Mouse (Mus musculus): ENCODE data around the gene Cyp3a25. TPM values are rescaled to one million over a fixed set of nuclear protein-coding genes. Genes with fewer than 3 reads are reported as not detected.
"Not testable (repeated sequence)": the region's sequence is repeated elsewhere in the genome, so short reads cannot be mapped to it uniquely, and the experiment has no call there.

The Cyp3a25 gene
- not detected in 2 replicates for polyA plus RNA-seq (2011; ENCODE audit: insufficient read depth, insufficient read length, low read depth, missing spikeins)

GRCm38 (mm10) chr5:146009509-146009908 lies at the start of gene Cyp3a25:
Cyp3a25 (minus strand) TSS chr5:146009618.
- not testable (repeated sequence) for H3K9me3 ChIP-seq (replicated peaks; ENCODE audit: control insufficient read depth, insufficient read depth, low read length, poor library complexity, severe bottlenecking); H3K36me3 ChIP-seq (ENCODE audit: control insufficient read depth, insufficient read depth, low read length, poor library complexity, severe bottlenecking)

DNA sequence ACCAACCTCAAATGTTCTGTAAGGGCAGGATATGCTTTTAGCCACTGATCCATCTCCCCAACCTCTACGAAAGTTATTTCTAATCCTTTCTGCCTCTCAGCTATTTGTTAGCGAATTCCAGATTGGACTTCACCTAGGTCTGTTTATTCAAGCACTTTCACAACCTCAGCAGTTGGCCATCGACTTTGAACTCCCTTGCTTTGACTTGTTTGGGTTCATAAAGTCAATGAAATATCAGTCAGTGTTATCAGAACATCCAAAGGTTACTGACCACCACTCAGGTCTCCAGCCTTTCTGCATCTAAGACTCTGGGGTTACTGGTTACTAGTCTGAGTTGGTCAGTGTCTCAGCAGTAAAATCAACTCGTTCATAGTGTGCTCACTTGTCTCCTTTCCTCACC lies 11.7 kb upstream of the Cyp3a25 start:
- Histone ChIP-seq H3K27me3 (ENCODE audit: control insufficient read depth, insufficient read depth, low read length, poor library complexity, severe bottlenecking) (no peaks in the 10 kb centered on the region), H3K27ac (ENCODE audit: insufficient read depth, low read length) (no peak overlapping the region), H3K9ac (ENCODE audit: low read depth, poor library complexity, severe bottlenecking) (no peak overlapping the region), H3K4me1 (ENCODE audit: control insufficient read depth, insufficient read depth, low read length) (no peaks in the 10 kb centered on the region), H3K9me3 (replicated peaks; ENCODE audit: control insufficient read depth, insufficient read depth, low read length, poor library complexity, severe bottlenecking) (no peaks in the 10 kb centered on the region), H3K4me3 (ENCODE audit: low read depth, low read length) (no peak overlapping the region), H3K36me3 (ENCODE audit: control insufficient read depth, insufficient read depth, low read length, poor library complexity, severe bottlenecking) (no peaks in the 10 kb centered on the region)
- TF ChIP-seq EP300 (IDR thresholded peaks at IDR 0.05; ENCODE audit: insufficient read depth, low read depth, low read length): no peak
- TF ChIP-seq POLR2A (IDR thresholded peaks at IDR 0.05; ENCODE audit: insufficient read depth, low read length): no peak
- TF ChIP-seq CTCF (IDR thresholded peaks at IDR 0.05; ENCODE audit: low read depth, low read length): no peak

More at GRCm38 (mm10) chr5:146009509-146009908, at the start of gene Cyp3a25:
- H3K27me3 ChIP-seq (ENCODE audit: control insufficient read depth, insufficient read depth, low read length, poor library complexity, severe bottlenecking); H3K27ac ChIP-seq (ENCODE audit: insufficient read depth, low read length); H3K4me3 ChIP-seq (ENCODE audit: low read depth, low read length); H3K4me1 ChIP-seq (ENCODE audit: control insufficient read depth, insufficient read depth, low read length); H3K9ac ChIP-seq (ENCODE audit: low read depth, poor library complexity, severe bottlenecking): not testable (repeated sequence)

DNA sequence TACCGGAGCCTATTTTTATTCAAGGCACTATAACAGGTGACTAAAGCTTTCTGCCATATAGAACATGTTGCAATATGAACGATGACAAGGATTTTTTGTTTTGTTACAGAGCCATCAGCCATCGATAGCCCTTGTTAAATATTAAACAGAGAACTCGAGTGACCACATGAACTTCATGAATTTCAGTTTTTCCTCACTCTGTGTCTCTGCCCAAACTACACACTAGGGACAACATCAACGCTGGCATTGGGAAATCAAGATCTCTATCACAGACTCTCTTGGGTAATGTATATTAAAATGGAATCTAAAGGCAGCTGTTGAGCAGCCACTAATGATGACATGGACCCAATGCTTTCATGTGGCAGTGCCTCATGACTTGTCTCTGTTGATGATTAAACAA lies 8.9 kb upstream of the Cyp3a25 start:
- no peak overlapping the region for H3K4me3 ChIP-seq (ENCODE audit: low read depth, low read length)
- H3K9ac ChIP-seq (ENCODE audit: low read depth, poor library complexity, severe bottlenecking): no peak overlapping the region
- no peaks in the 10 kb centered on the region for H3K36me3 ChIP-seq (ENCODE audit: control insufficient read depth, insufficient read depth, low read length, poor library complexity, severe bottlenecking)
- H3K27ac ChIP-seq (ENCODE audit: insufficient read depth, low read length): no peak overlapping the region
- no peaks in the 10 kb centered on the region for H3K9me3 ChIP-seq (replicated peaks; ENCODE audit: control insufficient read depth, insufficient read depth, low read length, poor library complexity, severe bottlenecking)
- TF ChIP-seq CTCF (IDR thresholded peaks at IDR 0.05; ENCODE audit: low read depth, low read length): no peak
- TF ChIP-seq EP300 (IDR thresholded peaks at IDR 0.05; ENCODE audit: insufficient read depth, low read depth, low read length): no peak
- TF ChIP-seq POLR2A (IDR thresholded peaks at IDR 0.05; ENCODE audit: insufficient read depth, low read length): no peak
- no peaks in the 10 kb centered on the region for H3K27me3 ChIP-seq (ENCODE audit: control insufficient read depth, insufficient read depth, low read length, poor library complexity, severe bottlenecking)
- no peaks in the 10 kb centered on the region for H3K4me1 ChIP-seq (ENCODE audit: control insufficient read depth, insufficient read depth, low read length)

DNA sequence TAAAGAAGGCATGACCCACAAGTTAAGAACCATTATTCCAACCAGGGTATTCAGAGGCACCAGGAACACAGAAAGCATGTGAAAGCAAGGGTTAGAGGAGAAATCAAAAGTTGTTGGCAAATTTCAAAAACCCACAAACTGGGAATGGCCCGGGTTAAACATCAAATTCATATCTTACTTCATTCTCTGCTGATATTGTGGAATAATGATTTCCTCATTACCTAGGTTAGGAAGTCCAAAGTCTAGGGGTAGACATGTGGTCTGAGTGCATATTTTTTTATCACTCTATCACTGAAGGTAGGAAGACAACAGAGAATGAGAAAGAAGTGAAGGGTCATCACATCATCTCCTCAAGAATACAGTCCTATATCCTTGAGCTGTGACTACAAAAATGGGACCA lies 1.8 kb upstream of the Cyp3a25 start:
- Histone ChIP-seq H3K4me1 (ENCODE audit: control insufficient read depth, insufficient read depth, low read length) (no peaks in the 10 kb centered on the region), H3K27ac (ENCODE audit: insufficient read depth, low read length) (no peak overlapping the region), H3K4me3 (ENCODE audit: low read depth, low read length) (no peak overlapping the region), H3K27me3 (ENCODE audit: control insufficient read depth, insufficient read depth, low read length, poor library complexity, severe bottlenecking) (no peaks in the 10 kb centered on the region), H3K36me3 (ENCODE audit: control insufficient read depth, insufficient read depth, low read length, poor library complexity, severe bottlenecking) (no peaks in the 10 kb centered on the region), H3K9ac (ENCODE audit: low read depth, poor library complexity, severe bottlenecking) (no peak overlapping the region), H3K9me3 (replicated peaks; ENCODE audit: control insufficient read depth, insufficient read depth, low read length, poor library complexity, severe bottlenecking) (no peaks in the 10 kb centered on the region)
- no peak for TF ChIP-seq CTCF (IDR thresholded peaks at IDR 0.05; ENCODE audit: low read depth, low read length)
- TF ChIP-seq EP300 (IDR thresholded peaks at IDR 0.05; ENCODE audit: insufficient read depth, low read depth, low read length): no peak
- no peak for TF ChIP-seq POLR2A (IDR thresholded peaks at IDR 0.05; ENCODE audit: insufficient read depth, low read length)

- Histone ChIP-seq H3K9me3 (replicated peaks; ENCODE audit: control insufficient read depth, insufficient read depth, low read length, poor library complexity, severe bottlenecking) (no peaks in the 10 kb centered on the region; the same call in 1 of the 2 replicates), H3K27me3 (ENCODE audit: control insufficient read depth, insufficient read depth, low read length, poor library complexity, severe bottlenecking) (no peaks in the 10 kb centered on the region), H3K27ac (ENCODE audit: insufficient read depth, low read length) (no peak overlapping the region), H3K36me3 (ENCODE audit: control insufficient read depth, insufficient read depth, low read length, poor library complexity, severe bottlenecking) (no peaks in the 10 kb centered on the region), H3K9ac (ENCODE audit: low read depth, poor library complexity, severe bottlenecking) (no peak overlapping the region), H3K4me1 (ENCODE audit: control insufficient read depth, insufficient read depth, low read length) (no peaks in the 10 kb centered on the region), H3K4me3 (ENCODE audit: low read depth, low read length) (no peak overlapping the region)
- TF ChIP-seq EP300 (IDR thresholded peaks at IDR 0.05; ENCODE audit: insufficient read depth, low read depth, low read length) (no peak), CTCF (IDR thresholded peaks at IDR 0.05; ENCODE audit: low read depth, low read length) (no peak), POLR2A (IDR thresholded peaks at IDR 0.05; ENCODE audit: insufficient read depth, low read length) (no peak)
Observed at GRCm38 (mm10) chr5:145967080-145967479, 42.3 kb downstream of the Cyp3a25 start.

Other genes starting within 250 kb of the Cyp3a25 start
- not detected in 2 replicates for gene Cyp3a44, start 203.7 kb downstream of the Cyp3a25 start, polyA plus RNA-seq (2011; ENCODE audit: insufficient read depth, insufficient read length, low read depth, missing spikeins)
- gene Cyp3a11, start 129.7 kb downstream of the Cyp3a25 start, polyA plus RNA-seq (2011; ENCODE audit: insufficient read depth, insufficient read length, low read depth, missing spikeins): not detected in 2 replicates
- not detected in 2 replicates for gene Cyp3a59, start 69.6 kb upstream of the Cyp3a25 start, polyA plus RNA-seq (2011; ENCODE audit: insufficient read depth, insufficient read length, low read depth, missing spikeins)
- not detected in 2 replicates for gene Gm5565, start 150.9 kb upstream of the Cyp3a25 start, polyA plus RNA-seq (2011; ENCODE audit: insufficient read depth, insufficient read length, low read depth, missing spikeins)
- not detected in 2 replicates for gene Gm6309, start 161.1 kb upstream of the Cyp3a25 start, polyA plus RNA-seq (2011; ENCODE audit: insufficient read depth, insufficient read length, low read depth, missing spikeins)
- 0.94 TPM in 1 of 2 replicates, not detected in the other for gene 1700001J03Rik, start 175.7 kb upstream of the Cyp3a25 start, polyA plus RNA-seq (2011; ENCODE audit: insufficient read depth, insufficient read length, low read depth, missing spikeins)
- 29.6 and 40.2 TPM in 2 replicates for gene Rnf6, start 211.9 kb upstream of the Cyp3a25 start, polyA plus RNA-seq (2011; ENCODE audit: insufficient read depth, insufficient read length, low read depth, missing spikeins)
- 76.5 and 81.2 TPM in 2 replicates for gene Cdk8, start 221.6 kb upstream of the Cyp3a25 start, polyA plus RNA-seq (2011; ENCODE audit: insufficient read depth, insufficient read length, low read depth, missing spikeins)